Mouse (Mus musculus): ENCODE data around the gene Cfap100. TPM values are rescaled to one million over a fixed set of nuclear protein-coding genes. Genes with fewer than 3 reads are reported as not detected.

Gene Cfap100
- polyA plus RNA-seq, 1 experiment from 2014 or later, result 8.4 TPM

DNA sequence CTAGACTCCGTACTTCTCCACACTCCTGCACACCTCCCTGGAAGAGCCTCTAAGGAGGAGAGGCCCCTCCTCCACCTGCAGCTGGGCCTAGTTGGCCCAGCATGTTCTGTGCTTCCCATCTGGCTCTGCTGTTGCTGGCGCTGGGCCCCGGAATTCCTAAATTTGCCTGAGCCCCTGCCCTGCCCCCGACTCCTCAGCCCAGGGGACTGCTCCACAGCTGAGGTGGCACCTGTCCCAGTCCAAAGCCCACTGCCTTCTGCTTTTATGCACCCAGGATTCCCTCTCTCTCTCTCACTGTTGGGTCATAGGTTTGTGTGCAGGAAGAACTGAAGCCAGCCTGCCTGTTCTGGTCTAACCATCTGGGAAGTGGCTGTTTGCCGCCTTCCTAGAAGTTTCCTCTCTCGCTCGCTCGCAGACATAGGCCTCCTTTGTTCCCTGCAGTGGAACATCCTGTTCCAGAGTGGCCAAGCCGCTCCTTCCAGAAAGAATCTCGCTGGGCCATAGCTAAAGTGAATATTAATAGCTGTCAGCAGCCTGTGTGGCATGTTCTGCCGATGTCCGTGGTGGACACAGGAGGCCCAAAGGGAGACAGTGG, 42.4 kb upstream of the Cfap100 start:
- whole genome bisulfite sequencing, result 68% methylated on average over 12 of the region's 12 CpGs
- Histone ChIP-seq H3K9ac (ENCODE audit: low read depth, low read length) (no peak overlapping the region), H3K27me3 (ENCODE audit: control insufficient read depth, insufficient read depth, low read depth, low read length) (no peaks in the 10 kb centered on the region), H3K36me3 (ENCODE audit: control insufficient read depth, insufficient read depth, low read length) (no peaks in the 10 kb centered on the region), H3K4me3 (ENCODE audit: low read depth, low read length) (no peak overlapping the region), H3K4me2 (ENCODE audit: low read length) (no peak overlapping the region), H3K27ac (ENCODE audit: low read length) (peak overlapping the region; percentile 7; the same call in 1 of the 2 replicates), H3K9me3 (replicated peaks; ENCODE audit: control insufficient read depth, low read length, poor library complexity, severe bottlenecking) (no peaks in the 10 kb centered on the region), H3K4me1 (ENCODE audit: control insufficient read depth, insufficient read depth, low read length) (no peaks in the 10 kb centered on the region)
- no peak for ATAC-seq

GRCm38 (mm10) chr6:90470255-90470654, 41.7 kb upstream of the Cfap100 start:
- Histone ChIP-seq H3K9me3 (replicated peaks; ENCODE audit: control insufficient read depth, low read length, poor library complexity, severe bottlenecking) (no peaks in the 10 kb centered on the region), H3K4me1 (ENCODE audit: control insufficient read depth, insufficient read depth, low read length) (no peaks in the 10 kb centered on the region), H3K36me3 (ENCODE audit: control insufficient read depth, insufficient read depth, low read length) (no peaks in the 10 kb centered on the region), H3K4me2 (ENCODE audit: low read length) (no peak overlapping the region), H3K9ac (ENCODE audit: low read depth, low read length) (no peak overlapping the region), H3K4me3 (ENCODE audit: low read depth, low read length) (no peak overlapping the region), H3K27me3 (ENCODE audit: control insufficient read depth, insufficient read depth, low read depth, low read length) (no peaks in the 10 kb centered on the region), H3K27ac (ENCODE audit: low read length) (no peak overlapping the region)
- ATAC-seq, result no peak
- 90% methylated on average over 2 of the region's 2 CpGs for WGBS

GRCm38 (mm10) chr6:90469041-90469440, 40.4 kb upstream of the Cfap100 start:
- Histone ChIP-seq H3K27ac (ENCODE audit: low read length) (no peak overlapping the region), H3K4me1 (ENCODE audit: control insufficient read depth, insufficient read depth, low read length) (no peaks in the 10 kb centered on the region), H3K27me3 (ENCODE audit: control insufficient read depth, insufficient read depth, low read depth, low read length) (no peaks in the 10 kb centered on the region), H3K9me3 (replicated peaks; ENCODE audit: control insufficient read depth, low read length, poor library complexity, severe bottlenecking) (no peaks in the 10 kb centered on the region), H3K4me2 (ENCODE audit: low read length) (no peak overlapping the region), H3K4me3 (ENCODE audit: low read depth, low read length) (no peak overlapping the region), H3K36me3 (ENCODE audit: control insufficient read depth, insufficient read depth, low read length) (no peaks in the 10 kb centered on the region), H3K9ac (ENCODE audit: low read depth, low read length) (no peak overlapping the region)
- WGBS, result 91% methylated on average over 6 of the region's 6 CpGs
- ATAC-seq, result no peak

GRCm38 (mm10) chr6:90468216-90468615, 39.6 kb upstream of the Cfap100 start:
- no peak overlapping the region for H3K4me2 ChIP-seq (ENCODE audit: low read length)
- no peaks in the 10 kb centered on the region for H3K36me3 ChIP-seq (ENCODE audit: control insufficient read depth, insufficient read depth, low read length)
- H3K4me1 ChIP-seq (ENCODE audit: control insufficient read depth, insufficient read depth, low read length), result peaks cover 4% of the 10 kb centered on the region
- H3K4me3 ChIP-seq (ENCODE audit: low read depth, low read length), result no peak overlapping the region
- 84% methylated on average over 1 of the region's 1 CpGs for WGBS
- no peak overlapping the region for H3K9ac ChIP-seq (ENCODE audit: low read depth, low read length)
- no peaks in the 10 kb centered on the region for H3K27me3 ChIP-seq (ENCODE audit: control insufficient read depth, insufficient read depth, low read depth, low read length)
- no peak for ATAC-seq
- no peaks in the 10 kb centered on the region for H3K9me3 ChIP-seq (replicated peaks; ENCODE audit: control insufficient read depth, low read length, poor library complexity, severe bottlenecking)
- H3K27ac ChIP-seq (ENCODE audit: low read length), result no peak overlapping the region

DNA sequence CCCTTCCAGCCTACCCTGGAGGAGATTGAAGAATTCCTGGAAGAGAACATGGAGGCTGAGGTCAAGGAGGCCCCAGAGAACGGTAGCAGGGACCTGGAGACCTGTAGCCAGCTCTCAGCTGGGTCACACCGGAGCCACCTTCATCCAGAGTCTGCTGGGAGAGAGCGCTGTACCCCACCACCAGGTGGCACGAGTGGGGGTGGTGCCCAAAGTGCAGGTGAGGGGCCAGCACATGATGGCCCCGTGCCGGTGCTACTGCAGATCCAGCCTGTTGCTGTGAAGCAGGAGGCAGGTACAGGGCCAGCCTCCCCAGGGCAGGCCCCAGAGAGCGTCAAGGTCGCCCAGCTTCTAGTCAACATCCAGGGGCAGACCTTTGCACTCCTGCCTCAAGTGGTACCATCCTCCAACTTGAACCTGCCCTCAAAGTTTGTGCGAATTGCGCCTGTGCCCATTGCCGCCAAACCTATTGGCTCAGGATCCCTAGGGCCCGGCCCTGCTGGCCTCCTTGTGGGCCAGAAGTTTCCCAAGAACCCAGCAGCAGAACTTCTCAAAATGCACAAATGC, 38.3 kb upstream of the Cfap100 start:
- no peak for ATAC-seq
- Histone ChIP-seq H3K4me3 (ENCODE audit: low read depth, low read length) (no peak overlapping the region), H3K27ac (ENCODE audit: low read length) (no peak overlapping the region), H3K9me3 (replicated peaks; ENCODE audit: control insufficient read depth, low read length, poor library complexity, severe bottlenecking) (no peaks in the 10 kb centered on the region), H3K36me3 (ENCODE audit: control insufficient read depth, insufficient read depth, low read length) (no peaks in the 10 kb centered on the region), H3K9ac (ENCODE audit: low read depth, low read length) (no peak overlapping the region), H3K4me1 (ENCODE audit: control insufficient read depth, insufficient read depth, low read length) (peaks cover 7% of the 10 kb centered on the region), H3K4me2 (ENCODE audit: low read length) (no peak overlapping the region), H3K27me3 (ENCODE audit: control insufficient read depth, insufficient read depth, low read depth, low read length) (no peaks in the 10 kb centered on the region)
- 87% methylated on average over 12 of the region's 12 CpGs for WGBS

DNA sequence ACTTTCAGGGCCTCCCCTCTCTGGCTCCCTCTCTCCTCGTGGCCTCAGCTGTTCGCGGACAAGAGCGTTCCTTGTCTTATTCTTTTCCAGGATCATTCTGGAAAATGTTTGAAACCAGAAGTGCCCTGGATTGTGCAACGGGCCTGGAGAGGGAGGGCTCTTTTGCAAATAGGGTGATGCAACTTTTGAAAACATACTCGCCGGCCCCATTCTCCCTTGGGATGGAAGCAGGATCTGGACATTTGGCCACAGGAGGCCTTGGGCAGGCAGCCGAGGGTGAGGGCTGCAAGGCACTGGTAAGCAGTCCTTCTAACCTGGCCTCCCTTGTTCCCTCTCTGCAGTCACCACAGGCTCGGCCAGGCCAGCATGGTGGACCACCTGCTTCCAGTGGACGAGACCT, 37.5 kb upstream of the Cfap100 start:
- Histone ChIP-seq H3K9me3 (replicated peaks; ENCODE audit: control insufficient read depth, low read length, poor library complexity, severe bottlenecking) (no peaks in the 10 kb centered on the region), H3K4me2 (ENCODE audit: low read length) (no peak overlapping the region), H3K4me1 (ENCODE audit: control insufficient read depth, insufficient read depth, low read length) (peaks cover 10% of the 10 kb centered on the region), H3K27me3 (ENCODE audit: control insufficient read depth, insufficient read depth, low read depth, low read length) (peaks cover 3% of the 10 kb centered on the region; the same call in 1 of the 2 replicates), H3K9ac (ENCODE audit: low read depth, low read length) (no peak overlapping the region), H3K36me3 (ENCODE audit: control insufficient read depth, insufficient read depth, low read length) (no peaks in the 10 kb centered on the region), H3K4me3 (ENCODE audit: low read depth, low read length) (no peak overlapping the region), H3K27ac (ENCODE audit: low read length) (no peak overlapping the region)
- no peak for ATAC-seq
- WGBS, result 86% methylated on average over 10 of the region's 10 CpGs

- H3K4me2 ChIP-seq (ENCODE audit: low read length), result no peak overlapping the region
- H3K4me3 ChIP-seq (ENCODE audit: low read depth, low read length), result no peak overlapping the region
- no peaks in the 10 kb centered on the region for H3K36me3 ChIP-seq (ENCODE audit: control insufficient read depth, insufficient read depth, low read length)
- peaks cover 9% of the 10 kb centered on the region; the same call in 1 of the 2 replicates for H3K27me3 ChIP-seq (ENCODE audit: control insufficient read depth, insufficient read depth, low read depth, low read length)
- no peak overlapping the region for H3K27ac ChIP-seq (ENCODE audit: low read length)
- H3K9me3 ChIP-seq (replicated peaks; ENCODE audit: control insufficient read depth, low read length, poor library complexity, severe bottlenecking), result no peaks in the 10 kb centered on the region
- peaks cover 10% of the 10 kb centered on the region for H3K4me1 ChIP-seq (ENCODE audit: control insufficient read depth, insufficient read depth, low read length)
- ATAC-seq, result no peak
- WGBS, result 95% methylated on average over 11 of the region's 11 CpGs
- no peak overlapping the region for H3K9ac ChIP-seq (ENCODE audit: low read depth, low read length)
These were observed 36.5 kb upstream of the Cfap100 start for GRCm38 (mm10) chr6:90465028-90465640.

DNA sequence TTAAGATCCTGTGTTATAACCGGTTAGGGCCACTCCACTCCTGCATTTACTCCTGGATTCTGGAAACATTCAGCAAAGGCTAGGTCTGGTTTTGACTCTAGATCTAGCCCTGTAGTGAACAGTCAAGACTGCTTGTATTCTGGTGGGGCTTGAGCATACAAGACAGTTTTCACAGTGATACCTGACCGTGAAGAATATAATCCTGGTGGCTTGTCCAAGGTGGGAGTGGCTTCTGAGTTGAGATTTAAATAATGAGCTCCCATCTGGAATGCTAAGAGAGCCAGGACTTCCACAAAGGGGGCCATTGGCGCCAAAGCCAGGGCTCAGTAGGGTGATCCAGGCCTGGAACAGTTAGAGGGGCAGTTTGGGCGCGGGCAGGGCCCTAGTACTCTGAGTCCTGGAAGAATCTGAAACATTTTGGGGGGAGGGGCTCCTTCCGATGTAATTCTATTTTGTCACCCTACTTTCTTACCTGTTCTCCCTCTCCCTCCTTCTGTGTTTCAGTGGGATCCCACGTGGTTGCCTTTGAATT, 35.4 kb upstream of the Cfap100 start:
- ATAC-seq, result no peak; the same call in 1 of the 2 replicates
- H3K27ac ChIP-seq (ENCODE audit: low read length), result no peak overlapping the region
- 39% methylated on average over 7 of the region's 7 CpGs for WGBS

More for the DNA sequence above, 35.4 kb upstream of the Cfap100 start:
- Histone ChIP-seq H3K27me3 (ENCODE audit: control insufficient read depth, insufficient read depth, low read depth, low read length) (peaks cover 9% of the 10 kb centered on the region; the same call in 1 of the 2 replicates), H3K9ac (ENCODE audit: low read depth, low read length) (no peak overlapping the region), H3K4me1 (ENCODE audit: control insufficient read depth, insufficient read depth, low read length) (peaks cover 10% of the 10 kb centered on the region), H3K4me2 (ENCODE audit: low read length) (peak overlapping the region; percentile 97), H3K9me3 (replicated peaks; ENCODE audit: control insufficient read depth, low read length, poor library complexity, severe bottlenecking) (no peaks in the 10 kb centered on the region), H3K4me3 (ENCODE audit: low read depth, low read length) (peak overlapping the region; percentile 74), H3K36me3 (ENCODE audit: control insufficient read depth, insufficient read depth, low read length) (no peaks in the 10 kb centered on the region)

Measured in midbrain, embryonic 16.5 days (tissue).